Mouse (Mus musculus): Measurements from ENCODE around the gene Rnf224.

GRCm38 (mm10) chr2:25224766-25225752, 11.5 kb downstream of the Rnf224 start:
- no peak for TF ChIP-seq CTCF (IDR thresholded peaks at IDR 0.05)
- peak; percentile 45; the same call in 1 of the 2 replicates for TF ChIP-seq EP300 (IDR thresholded peaks at IDR 0.05)

Data from lung, postnatal 0 days (tissue).